Mouse (Mus musculus): ENCODE measurements around the gene Ssc4d.

DNA sequence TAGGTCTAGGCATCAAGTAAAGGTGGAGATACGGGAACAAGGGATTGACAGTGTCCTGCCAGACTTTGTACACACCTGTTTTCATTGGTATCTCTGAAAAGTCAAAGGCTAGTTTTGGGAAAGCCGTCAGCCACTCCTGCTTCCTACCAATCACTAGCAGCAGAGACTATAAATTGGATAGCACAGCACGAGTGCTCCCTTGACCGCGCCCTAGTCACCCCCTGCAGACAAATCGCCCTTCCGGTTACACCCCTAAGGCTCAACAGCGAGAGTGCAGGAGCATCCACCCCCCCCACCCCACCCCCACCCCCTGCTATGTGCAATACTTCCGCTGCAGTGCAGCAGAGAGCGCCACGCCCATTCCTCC lies 12.2 kb downstream of the Ssc4d start:
- no peak for TF ChIP-seq POLR2A (IDR thresholded peaks at IDR 0.05; ENCODE audit: borderline replicate concordance, low read depth, low read length)
- TF ChIP-seq CTCF (IDR thresholded peaks at IDR 0.05; ENCODE audit: low read depth, low read length): no peak
